Mouse (Mus musculus) hindlimb bud, embryonic 11.5 days (tissue): ENCODE data around the gene Gp9.
"Not testable (repeated sequence)": the region's sequence is repeated elsewhere in the genome, so short reads cannot be mapped to it uniquely, and the experiment has no call there.

Source experiments
- DNase-seq: peaks from one replicate; pipeline ENCODE4 v3.0.0-alpha.2; 2012; ENCODE audit warnings: low read depth, low spot score; ENCODE audit errors: extremely low spot score

Gene Gp9

GRCm38 (mm10) chr6:87748531-87748930, 29.3 kb upstream of the Gp9 start:
- no peak for DNase-seq

- DNase-seq: no peak
Measured at GRCm38 (mm10) chr6:87750184-87750910, 27.5 kb upstream of the Gp9 start.

- no peak for DNase-seq
Measured at GRCm38 (mm10) chr6:87751574-87751973, 26.3 kb upstream of the Gp9 start.

GRCm38 (mm10) chr6:87755196-87755595, 22.7 kb upstream of the Gp9 start:
- DNase-seq: no peak

- DNase-seq: no peak
Measured at GRCm38 (mm10) chr6:87756896-87757295, 21.0 kb upstream of the Gp9 start.

- DNase-seq: no peak
Measured at GRCm38 (mm10) chr6:87759404-87759803, 18.5 kb upstream of the Gp9 start.

- no peak for DNase-seq
Measured at GRCm38 (mm10) chr6:87759850-87760249, 18.0 kb upstream of the Gp9 start.

GRCm38 (mm10) chr6:87762161-87762560, 15.7 kb upstream of the Gp9 start:
- no peak for DNase-seq

- peak; percentile 24 for DNase-seq
Measured at GRCm38 (mm10) chr6:87763376-87764280, 14.2 kb upstream of the Gp9 start.

- not testable (repeated sequence) for DNase-seq
Measured at GRCm38 (mm10) chr6:87764296-87764695, 13.6 kb upstream of the Gp9 start.

GRCm38 (mm10) chr6:87770626-87771025, 7.2 kb upstream of the Gp9 start:
- no peak for DNase-seq

- DNase-seq: no peak
Measured at GRCm38 (mm10) chr6:87774466-87774865, 3.4 kb upstream of the Gp9 start.

GRCm38 (mm10) chr6:87774909-87775308, 3.0 kb upstream of the Gp9 start:
- DNase-seq: no peak

GRCm38 (mm10) chr6:87775588-87776245, 2.2 kb upstream of the Gp9 start:
- no peak for DNase-seq

GRCm38 (mm10) chr6:87776663-87777062, 1.2 kb upstream of the Gp9 start:
- DNase-seq: no peak

- DNase-seq: no peak
Measured at GRCm38 (mm10) chr6:87778294-87779173, 662 bp downstream of the Gp9 start.

- DNase-seq: no peak
Measured at GRCm38 (mm10) chr6:87779174-87780165, 1.6 kb downstream of the Gp9 start.

- DNase-seq: no peak
Measured at GRCm38 (mm10) chr6:87780546-87781301, 2.9 kb downstream of the Gp9 start.

GRCm38 (mm10) chr6:87784033-87784432, 6.2 kb downstream of the Gp9 start:
- no peak for DNase-seq
